Mouse (Mus musculus): ENCODE results near the gene Pax6.

Pax6 gene

DNA sequence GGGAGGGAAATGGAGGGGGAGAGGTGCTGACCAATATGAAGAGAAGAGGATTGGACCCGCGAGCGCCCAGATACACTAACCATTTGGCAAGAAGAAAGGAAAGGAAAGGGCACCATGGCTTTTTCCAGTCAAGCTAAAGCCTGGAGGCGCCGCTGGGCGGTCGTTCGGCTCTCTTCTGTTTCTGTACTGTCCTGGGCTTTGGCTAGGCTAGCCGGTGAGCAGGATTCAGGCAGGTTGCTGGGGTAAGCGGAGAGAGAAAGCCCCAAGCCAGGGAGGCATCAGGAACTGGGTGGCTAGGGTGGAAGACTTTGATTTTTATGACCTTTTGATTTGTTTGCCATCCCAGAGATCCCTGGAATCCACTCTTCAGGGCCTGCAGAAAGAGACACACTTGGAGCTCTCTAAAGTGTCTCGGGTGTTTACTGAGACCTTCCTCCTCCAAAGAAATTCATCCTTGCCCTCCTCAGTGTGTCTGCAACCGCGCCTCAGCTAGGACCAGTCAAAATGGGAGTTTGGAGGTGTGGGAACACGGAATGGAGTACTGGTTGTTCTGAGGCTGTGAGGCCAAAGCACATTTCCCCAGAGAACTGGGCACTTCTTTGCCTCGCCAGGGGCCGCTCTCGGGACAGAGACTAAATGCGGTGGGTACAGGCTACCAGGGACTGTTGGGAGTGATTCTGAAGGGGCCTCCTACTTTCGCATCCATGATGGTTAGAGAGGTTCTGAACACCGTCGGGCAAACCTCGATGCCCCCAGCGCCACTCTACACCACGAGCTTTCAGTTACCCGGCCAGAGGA lies 3.3 kb downstream of the Pax6 start:
- no peak for DNase-seq

GRCm38 (mm10) chr2:105672596-105672960 lies 3.9 kb downstream of the Pax6 start:
- no peak for DNase-seq

DNA sequence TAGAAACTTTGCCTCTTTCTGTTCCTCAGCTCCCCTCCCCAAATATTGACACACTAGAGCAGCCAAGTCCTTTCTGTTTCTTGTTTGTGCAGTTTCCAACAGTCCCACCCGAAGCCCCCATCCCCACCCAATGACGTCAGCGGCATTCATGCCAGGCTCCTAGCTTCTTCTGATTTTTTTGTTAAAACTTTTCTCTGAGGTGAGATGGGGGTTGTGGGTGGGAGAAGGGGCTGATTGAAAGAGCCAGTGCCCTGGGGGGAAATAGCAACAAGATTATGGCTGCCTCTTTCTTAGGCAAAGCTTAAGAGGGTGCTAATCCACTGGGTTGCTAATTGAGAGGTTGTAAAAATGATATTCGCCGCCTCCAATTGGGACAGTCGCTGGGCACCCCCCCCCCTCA lies 4.4 kb downstream of the Pax6 start:
- no peak for DNase-seq

DNA sequence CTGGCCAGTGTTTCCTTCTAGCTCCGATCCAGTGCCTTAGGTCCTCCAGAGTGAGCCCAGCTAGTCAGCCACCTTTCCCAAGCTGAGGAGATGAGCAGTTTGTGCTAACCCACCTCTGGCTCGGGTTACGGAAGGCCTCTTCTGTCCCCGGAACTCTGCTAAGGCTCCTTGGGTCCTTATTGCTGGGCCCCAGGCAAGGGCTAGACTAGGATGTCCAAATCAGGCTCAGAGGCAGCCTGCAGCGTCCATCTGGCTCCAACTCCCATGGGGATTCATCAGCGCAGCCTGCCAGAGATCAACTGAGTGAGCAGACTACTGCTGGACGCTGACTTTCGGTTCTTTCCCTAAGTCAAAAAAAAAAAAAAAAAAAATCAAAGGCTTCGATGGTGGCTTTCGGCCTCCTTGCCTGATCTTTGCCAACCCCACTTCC lies 4.9 kb downstream of the Pax6 start:
- no peak for DNase-seq

- no peak for DNase-seq
Observed at GRCm38 (mm10) chr2:105674061-105674874, 5.6 kb downstream of the Pax6 start.

GRCm38 (mm10) chr2:105674875-105675729 lies 6.4 kb downstream of the Pax6 start:
- peak; percentile 81 for DNase-seq

GRCm38 (mm10) chr2:105675730-105676079 lies 7.0 kb downstream of the Pax6 start:
- no peak for DNase-seq

- DNase-seq, result peak; percentile 49
Observed at GRCm38 (mm10) chr2:105676080-105676908, 7.6 kb downstream of the Pax6 start.

- no peak for DNase-seq
Observed at GRCm38 (mm10) chr2:105676909-105677433, 8.3 kb downstream of the Pax6 start.

DNA sequence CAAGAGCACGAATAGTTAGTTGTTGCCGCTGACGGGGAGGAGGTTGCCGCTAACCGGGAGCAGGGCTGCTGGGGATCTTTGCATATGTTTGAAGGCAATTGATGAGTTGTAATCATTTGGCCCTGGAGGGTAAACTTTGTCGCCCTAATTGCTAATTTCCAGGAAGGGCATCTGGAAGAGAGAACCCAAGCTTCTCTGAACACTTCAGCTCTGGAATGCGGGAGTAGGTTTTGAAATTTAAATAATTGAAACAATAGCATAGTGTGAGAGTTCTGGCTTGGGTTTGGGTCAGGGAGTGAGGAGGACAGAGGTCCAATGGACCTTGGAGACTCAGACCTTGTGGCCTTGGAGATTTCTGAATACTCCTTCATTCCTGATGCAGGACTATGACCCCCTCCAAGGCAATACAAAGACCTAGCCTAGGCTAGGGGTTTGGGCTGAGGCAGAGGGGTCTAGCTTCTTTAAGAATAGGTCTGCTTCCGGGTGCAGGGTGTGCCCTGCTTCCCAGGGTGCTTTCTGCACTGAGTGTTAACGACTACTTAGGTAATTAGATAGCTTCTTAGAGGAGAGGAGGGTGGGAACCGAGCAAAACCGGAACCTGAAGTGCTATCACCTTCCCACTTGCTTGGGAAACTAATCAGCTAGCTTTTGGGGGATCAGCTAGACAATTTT lies 8.9 kb downstream of the Pax6 start:
- no peak for DNase-seq

GRCm38 (mm10) chr2:105678306-105678705 lies 9.6 kb downstream of the Pax6 start:
- no peak for DNase-seq

- no peak for DNase-seq
Observed at GRCm38 (mm10) chr2:105678880-105679321, 10.2 kb downstream of the Pax6 start.

GRCm38 (mm10) chr2:105679331-105679730 lies 10.6 kb downstream of the Pax6 start:
- no peak for DNase-seq

GRCm38 (mm10) chr2:105680146-105680998 lies 11.7 kb downstream of the Pax6 start:
- no peak for DNase-seq

DNA sequence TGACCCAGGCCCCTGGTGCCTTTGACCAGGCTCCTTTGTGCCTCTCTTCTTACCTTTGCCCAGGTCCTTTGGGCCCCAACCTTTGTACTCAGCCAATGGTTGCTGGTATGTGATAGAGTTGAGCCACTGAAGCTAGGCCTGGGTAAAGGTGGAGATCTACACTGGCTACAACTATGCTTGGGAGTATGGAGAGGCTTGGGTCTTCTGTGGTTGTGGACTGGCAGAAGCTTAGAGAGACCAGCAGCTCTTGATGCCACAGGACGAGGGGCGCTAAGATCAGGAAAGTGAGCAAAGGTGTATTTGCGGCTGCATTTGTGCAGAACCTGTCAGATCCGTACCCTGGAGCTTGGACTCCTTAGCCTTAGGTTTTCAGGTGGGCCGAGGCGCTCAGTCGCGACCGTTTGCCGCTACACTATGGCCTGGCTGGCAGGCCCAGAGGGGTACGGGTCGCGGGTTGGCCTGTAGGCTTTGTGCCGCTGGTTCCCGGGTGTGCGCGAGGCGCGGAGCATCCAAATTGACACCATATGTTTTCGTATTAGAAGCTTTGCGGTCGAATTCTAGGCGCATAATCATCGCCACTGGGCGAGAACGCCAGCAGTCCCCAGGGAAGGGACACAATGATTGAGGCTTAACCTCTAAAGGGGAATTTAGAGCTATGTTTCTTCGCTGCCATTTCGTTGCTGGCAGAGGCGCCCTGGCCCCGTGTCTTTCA lies 12.5 kb downstream of the Pax6 start:
- DNase-seq, result no peak

DNA sequence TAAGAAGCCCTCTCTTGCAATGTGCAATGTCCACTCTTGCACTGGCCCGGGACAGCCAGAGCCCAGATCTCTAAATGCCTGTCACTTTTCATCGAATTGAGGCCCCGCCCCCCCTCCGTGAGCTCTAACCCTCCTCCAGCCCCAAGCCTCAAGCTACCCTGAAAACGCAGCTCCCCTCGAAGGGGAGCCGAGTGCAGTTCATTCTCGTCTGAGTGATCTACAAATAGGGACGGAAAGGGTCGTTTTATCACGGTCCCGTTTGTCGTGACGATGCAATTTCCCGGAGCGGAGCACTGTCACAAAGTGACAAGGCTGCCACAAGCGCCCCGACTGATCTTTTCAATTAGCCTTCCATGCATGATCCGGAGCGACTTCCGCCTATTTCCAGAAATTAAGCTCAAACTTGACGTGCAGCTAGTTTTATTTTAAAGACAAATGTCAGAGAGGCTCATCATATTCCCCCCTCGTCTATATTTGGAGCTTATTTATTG lies 13.4 kb downstream of the Pax6 start:
- no peak for DNase-seq

DNA sequence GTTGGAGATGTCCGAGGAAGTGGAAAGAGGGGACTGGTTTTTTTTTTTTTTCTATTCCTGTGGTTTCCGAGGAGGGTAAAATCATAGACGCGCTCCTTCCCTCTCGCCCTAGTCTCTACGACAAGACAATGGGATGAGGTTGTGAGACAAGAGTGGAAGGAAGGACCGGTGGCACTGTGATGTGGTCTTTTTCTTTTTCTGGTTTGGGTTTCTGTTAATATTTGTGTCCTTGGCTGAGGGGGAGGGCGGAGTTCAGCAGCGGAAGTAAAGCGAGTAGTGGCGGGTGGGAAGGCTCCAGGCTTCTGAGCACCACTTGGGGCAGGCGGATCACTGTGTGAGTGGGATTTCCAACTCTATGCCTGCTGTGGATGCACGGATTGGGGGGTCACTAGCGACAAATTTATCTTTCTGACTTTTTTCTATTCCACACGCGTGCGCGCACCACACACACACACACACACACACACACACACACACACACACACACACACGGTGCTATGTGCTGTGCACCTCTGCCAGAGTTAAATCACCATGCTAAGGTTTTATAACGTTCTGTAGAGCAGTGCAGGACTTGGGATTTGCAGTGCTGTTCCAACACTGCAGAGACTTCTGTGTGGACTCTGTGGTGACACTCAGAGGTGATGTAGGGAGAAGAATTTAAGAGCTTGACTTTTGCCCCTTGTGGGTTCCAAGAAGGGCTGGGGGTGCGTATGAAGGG lies 14.1 kb downstream of the Pax6 start:
- DNase-seq, result no peak

DNA sequence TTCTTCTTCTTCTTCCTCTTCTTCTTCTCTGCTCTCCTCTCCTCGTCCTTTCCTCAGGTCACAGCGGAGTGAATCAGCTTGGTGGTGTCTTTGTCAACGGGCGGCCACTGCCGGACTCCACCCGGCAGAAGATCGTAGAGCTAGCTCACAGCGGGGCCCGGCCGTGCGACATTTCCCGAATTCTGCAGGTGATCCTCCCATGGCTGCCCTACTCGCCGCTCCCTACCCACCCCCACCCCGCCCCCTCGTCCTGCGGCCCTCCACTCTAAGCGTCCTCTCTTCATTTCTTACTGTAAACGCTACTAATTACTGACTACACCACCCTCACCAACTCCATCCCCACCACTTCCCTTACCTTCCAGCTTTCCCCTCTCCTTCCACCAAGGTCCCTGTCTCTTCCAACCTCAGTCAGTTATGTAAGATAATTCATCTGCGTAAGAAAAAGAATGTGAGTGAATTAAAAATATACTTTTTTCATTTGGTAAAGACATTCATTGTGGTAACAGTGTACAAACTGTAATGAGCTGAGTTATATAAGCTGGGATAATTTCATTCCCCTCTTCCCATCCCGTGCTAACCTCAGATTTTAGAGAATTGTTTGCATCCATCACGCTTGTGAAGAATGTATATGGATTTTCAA lies 15.2 kb downstream of the Pax6 start:
- no peak for DNase-seq

Measured in right cerebral cortex, adult 18-20 months (tissue).